Mouse (Mus musculus) thymus, adult 2 months (tissue): ENCODE results near the gene Tsen2.

Source experiments
- CTCF ChIP-seq: fragments of 200-500 bp; IDR thresholded peaks from 2 replicates; pipeline ENCODE4 v1.5.1; 2012; ENCODE audit warnings: mild to moderate bottlenecking, control low read depth, low read length, moderate library complexity, borderline replicate concordance; ENCODE audit not compliant: control insufficient read depth, poor library complexity, insufficient read depth; ENCODE audit errors: extremely low read depth
- POLR2A ChIP-seq: fragments of 200-500 bp; IDR thresholded peaks from 2 replicates; pipeline ENCODE4 v1.6.1; 2012; ENCODE audit warnings: mild to moderate bottlenecking, low read length, control low read depth, moderate library complexity; ENCODE audit not compliant: control insufficient read depth, poor library complexity, insufficient read depth; ENCODE audit errors: extremely low read depth

DNA sequence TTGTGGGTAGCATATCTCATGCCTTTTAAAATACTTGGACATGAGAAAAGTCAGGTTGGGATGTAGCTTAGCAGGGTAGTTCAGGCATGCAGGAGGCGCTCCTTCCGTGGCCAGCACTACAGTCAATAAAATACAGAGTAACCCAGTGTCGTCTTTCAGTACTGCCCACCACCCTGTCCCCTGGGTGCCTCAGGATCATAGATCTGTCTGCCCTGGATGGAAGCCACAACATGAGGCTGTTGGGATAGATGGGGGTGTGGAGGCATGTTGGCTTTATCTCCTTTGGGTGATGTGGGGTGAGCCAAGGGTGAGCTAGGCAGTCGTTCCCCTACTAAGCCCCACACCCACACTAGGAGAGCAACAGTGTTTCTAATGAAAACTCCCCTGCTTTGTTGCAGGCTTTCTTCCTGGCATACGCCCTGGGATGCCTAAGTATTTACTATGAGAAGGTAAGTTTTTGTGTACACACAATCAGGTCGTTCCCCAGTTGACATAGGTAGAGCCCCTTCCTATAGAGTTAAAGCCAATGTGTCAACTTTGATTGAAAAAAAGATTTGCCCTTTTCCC lies 21.1 kb downstream of the Tsen2 start:
- TF ChIP-seq CTCF (no peak), POLR2A (no peak)
